Mouse (Mus musculus) lung, postnatal 14 days (tissue): ENCODE data around the gene Lrrc1.

ENCODE experiments used
- DNase-seq: peaks from one replicate; pipeline ENCODE4 v3.0.0; 2021

Lrrc1 gene

DNA sequence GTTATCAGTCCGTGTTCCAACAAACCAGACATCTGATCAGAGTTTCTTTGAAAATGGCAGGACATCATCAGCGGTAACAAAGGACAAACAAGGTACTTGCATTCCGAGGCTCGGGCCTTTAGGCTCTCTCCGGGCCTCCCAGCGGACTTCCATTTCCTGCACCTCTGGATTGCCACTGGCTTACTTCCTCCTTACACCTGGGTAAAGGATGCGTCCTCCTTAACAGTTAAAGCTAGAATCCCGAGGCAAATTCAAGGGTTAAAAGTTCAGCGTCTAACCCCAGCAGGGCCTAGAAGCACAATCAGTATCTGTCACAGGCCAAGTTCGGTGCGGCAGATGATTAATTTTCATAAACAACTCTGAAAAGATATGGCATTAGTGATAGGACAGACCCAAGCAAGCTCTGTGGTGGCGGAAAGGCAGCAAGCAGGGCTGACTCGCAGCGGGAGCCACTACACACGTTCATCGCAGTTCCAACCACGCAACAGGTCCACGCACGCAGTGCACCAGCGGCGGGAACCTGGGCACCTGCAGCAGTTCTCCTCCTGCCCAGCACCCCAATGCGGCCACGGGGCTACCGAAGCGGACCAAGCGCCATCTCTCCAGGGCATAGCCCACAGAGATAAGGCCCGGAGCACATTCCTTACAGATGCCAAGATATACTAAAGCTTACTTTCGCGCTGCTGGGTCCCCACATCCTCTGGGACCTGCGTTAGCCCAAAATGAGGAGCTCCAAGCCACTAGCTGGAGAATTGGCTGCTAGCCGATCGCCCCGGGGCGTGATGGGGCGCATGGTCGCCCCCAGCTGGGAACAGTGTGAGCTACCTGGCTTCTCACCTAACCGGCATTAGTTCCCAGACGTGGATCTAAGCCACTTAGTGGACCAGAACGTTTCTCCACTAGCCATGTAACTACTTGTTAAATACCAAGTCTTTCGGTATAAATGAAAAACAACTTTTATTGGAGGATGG, 1.0 kb downstream of the Lrrc1 start:
- DNase-seq: peak; percentile 55

DNA sequence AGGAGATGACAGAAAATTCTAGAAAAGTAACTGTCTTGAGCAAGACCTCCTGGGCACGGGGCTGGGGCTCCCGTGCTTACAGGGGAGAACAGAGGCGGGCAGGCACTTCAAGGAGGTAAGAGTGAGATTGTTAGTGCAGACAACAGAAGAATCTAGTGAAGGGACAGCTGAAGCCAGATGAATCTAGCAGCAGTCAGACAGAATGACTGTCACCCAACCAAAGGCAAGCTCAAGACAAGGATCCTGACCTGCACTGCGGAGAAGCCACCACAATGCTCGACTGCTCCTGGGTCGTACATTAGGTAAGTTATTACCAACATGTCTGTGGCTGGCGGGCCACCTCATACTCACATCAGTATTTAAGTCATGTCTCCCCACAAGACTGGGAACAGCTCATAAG, 3.1 kb downstream of the Lrrc1 start:
- no peak for DNase-seq

DNA sequence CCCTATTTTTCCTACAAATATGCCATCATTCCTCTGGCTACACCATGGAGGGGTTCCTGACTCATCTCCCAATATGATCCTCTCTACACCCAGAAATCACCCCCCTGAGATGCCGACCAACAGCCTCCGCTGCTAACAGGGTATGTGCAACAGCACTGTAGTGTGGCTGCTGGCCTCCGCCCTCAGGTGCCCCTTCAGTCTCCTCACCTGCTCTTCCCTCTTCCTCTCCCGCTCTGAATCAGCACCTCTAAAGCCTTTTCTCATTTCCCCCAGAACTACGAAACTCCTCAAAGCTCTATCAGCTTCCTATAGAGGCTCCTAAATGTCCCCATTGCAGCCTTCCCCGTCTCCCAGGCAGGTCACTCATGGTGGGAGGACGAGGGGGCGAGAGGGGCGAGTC, 5.4 kb downstream of the Lrrc1 start:
- no peak for DNase-seq

DNA sequence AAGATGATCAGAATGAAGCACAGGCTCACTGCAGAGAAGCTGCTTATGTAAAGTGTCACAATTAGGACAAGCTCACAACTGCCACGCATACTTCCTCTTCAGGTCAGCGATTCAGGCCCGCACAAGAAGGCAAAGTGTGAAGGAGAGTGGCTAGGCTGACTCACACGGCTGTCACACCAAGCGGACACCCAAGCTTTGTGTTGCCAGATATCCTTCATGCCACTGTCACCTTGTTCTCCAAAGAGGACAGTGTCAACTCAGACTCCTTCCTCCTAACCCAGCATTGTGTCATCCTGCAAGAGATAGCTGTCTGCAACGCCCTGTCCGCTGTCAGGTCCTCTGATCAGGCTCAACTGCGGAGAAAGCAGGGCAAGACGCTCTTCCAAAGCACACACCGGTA, 7.3 kb downstream of the Lrrc1 start:
- no peak for DNase-seq

DNA sequence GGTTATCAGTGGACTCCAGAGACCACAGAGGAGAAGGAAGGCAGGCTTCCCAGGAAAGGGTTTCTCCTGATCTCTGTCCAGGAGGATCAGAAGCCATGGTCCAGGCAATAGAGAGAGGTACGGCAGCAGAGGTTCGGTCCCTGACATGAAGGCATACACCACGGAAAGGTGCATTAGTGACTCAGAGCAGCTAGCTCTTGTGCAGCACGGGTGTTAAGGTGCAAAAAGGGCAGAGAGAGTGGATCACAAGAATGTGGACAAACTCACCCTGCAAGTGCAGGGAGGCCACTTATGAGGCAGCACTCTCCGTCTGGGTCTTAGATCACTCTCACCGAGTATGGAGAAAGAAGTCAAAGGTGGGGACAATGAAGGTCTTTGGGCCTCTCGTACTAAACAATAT, 7.8 kb downstream of the Lrrc1 start:
- DNase-seq: peak; percentile 33

DNA sequence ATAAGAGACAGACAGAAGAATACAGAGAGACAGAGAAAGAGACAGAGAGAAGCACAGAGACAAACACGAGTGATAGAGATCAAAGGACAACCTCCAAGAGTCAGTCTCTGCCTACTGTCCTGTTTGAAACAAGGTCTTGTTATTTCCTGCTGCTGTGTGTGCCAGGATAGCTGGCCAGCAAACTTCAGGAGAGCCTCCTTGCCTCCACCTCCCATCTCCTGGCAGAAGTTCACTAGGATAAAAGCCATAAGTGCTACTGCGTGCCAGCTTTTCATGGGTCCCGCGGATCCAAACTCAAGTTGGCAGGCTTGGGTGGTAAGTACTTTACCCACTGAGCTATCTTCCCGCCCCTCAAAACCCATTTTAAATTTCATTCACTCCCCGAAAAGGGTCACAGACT, 8.4 kb downstream of the Lrrc1 start:
- DNase-seq: no peak

DNA sequence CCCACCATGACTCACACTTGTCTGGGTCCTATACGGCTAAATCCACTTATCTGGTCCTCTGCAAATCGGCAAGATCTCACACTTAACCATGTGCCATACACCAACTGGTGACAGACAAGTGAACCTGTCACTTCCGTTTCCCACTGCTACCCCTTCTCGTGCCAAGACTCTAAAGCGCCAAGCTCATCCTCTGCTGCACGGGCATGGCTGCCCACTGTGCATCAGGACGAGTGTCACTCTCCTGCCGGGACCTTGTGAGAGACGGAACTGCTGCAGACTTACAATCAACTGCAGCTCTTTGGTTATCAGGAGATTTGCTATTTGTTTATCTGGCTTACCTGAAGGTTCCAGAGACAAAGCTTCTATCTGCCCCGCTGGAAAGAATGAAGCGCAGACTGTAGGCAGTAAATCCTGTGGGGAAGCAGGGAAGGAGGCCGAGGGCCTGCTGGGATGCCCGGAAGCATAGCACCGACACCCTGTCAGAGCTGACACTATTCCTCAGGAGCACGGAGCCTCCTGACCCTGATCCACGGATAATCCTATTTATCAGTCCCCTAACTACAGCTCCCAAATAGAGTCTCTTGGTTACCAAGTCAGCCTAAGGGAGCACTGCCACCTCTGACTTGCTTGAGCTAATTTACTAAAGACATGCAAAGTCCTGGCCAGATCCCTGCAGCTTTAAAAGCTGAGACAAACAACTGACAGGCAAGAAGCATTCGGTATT, 9.5 kb downstream of the Lrrc1 start:
- no peak for DNase-seq

DNA sequence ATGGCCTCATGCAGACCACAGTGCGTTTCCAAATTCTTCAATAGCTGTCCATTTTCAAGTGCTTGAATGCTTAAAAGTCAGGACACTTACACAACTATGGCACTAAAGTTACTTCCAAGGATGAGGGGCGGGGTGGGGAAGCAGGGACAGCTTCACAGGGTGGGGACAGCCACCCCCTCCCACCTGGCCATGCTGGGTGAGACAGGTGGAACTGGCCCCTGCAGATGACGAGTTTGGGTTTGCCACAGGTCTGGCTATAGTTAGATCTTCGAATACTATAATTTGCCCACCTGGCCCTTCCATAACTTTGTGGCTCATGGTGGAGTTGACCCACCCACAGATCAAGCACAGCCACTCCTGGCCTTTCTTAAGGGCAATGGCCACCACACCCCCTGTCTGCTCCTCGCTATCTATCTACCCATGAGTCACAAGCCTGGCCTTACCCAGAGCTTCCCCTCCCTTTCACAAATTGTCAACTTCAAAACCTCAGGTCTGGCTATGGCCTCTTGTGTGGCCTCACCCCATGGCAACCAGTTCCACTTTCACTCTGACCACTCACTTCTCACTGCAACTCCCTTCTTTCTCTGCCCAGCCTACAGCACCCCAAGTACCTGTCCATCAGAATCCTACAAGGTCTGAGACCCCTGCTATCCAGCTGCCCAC, 16.2 kb downstream of the Lrrc1 start:
- DNase-seq: no peak

DNA sequence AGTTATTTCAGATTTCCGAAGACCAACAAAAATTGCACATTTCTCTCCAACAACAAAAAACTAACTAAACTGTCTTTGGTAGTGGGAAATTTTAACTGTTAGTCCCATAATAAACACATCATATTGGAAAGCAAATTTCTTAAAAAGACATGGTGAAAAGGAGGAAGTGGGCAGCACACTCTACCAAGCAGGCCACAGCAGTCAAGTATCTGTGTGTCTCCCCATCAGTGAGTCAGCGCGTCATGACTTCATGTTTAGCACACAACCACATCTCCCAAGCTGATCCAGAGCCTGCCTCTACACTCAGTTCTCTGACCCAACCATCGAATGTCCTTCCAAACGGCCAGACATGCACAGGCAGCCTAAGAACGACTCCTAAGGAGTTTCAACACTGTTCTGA, 17.5 kb downstream of the Lrrc1 start:
- no peak for DNase-seq

DNA sequence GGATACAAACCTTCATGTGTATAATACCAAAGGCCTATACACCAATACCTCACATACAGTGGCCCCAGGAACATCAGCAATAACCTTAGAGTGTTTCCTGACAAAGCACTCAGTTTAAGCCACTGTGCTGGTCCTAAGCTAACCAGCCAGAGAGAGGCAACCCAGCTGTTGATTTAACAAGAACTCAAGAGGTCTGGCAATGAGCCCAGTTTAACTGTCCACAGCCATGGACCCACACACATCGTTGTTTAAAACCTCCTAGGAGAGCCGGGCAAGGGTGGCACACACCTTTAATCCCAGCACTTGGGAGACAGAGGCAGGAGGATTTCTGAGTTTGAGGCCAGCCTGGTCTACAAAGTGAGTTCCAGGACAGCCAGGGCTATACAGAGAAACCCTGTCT, 18.0 kb downstream of the Lrrc1 start:
- DNase-seq: peak; percentile 43

DNA sequence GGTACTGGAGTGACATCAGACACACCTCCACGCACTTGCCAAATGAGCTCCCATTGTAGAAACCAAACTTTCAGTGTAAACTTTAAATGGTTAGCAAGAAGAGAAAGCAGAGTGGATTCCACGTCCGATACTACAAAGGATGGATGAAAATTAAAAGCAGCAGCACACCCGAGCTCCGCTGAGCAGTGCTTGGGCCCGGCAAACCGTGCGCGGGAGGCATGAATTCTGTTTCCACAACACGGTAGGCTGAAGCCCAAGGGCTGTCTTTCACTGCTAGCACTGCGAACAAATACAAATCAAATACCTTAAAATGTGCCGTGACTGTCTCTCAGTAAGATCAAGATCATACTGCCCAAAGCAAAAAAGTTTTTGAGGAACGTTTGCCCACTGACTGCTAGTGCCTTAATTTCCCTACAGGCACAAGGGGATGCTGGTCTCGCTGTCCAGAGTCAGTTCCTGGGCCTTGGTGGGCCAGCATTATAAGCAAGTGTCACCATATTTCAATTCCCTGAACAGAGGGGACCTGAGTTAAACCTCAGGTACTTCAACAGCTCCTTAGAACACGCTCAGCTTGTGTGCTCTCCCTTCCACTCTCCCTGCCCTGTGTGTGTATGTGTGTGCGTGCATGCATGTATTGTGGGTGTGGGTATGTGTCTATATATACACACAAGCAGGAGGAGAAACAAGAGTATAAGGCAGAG, 18.9 kb downstream of the Lrrc1 start:
- DNase-seq: no peak

DNA sequence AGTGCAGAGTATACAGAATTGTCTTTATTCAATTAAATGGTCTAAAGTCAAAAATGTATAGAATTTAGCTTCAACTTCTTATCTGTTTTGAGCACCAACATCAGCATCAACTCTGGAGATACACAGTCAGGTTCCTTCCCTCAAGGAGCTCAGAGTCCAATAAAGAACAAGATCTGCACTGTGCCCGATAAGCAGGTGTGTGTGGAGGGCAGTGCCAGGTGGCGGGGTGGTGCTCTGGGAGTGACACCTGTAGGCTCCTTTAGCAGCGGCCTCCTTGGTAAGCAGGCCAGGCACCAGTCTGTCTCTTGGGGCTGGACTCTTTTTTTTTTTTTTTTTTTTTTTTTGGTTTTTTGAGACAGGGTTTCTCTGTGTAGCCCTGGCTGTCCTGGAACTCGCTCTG, 20.9 kb downstream of the Lrrc1 start:
- DNase-seq: no peak

DNA sequence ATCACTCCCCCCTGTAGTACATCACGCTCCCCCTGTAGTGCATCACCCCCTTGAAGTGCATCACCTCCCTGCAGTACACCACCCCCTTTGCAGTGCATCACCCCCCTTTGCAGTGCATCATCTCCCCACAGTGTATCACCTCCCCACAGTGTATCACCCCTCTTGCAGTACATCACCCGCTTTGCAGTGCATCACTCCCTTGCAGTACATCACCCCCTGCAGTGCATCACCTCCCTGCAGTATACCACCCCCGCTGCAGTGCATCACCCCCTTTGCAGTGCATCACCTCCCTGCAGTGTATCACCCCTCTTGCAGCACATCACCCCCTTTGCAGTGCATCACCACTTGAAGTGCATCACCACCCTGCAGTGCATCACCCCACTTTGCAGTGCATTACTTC, 22.2 kb downstream of the Lrrc1 start:
- DNase-seq: no peak

DNA sequence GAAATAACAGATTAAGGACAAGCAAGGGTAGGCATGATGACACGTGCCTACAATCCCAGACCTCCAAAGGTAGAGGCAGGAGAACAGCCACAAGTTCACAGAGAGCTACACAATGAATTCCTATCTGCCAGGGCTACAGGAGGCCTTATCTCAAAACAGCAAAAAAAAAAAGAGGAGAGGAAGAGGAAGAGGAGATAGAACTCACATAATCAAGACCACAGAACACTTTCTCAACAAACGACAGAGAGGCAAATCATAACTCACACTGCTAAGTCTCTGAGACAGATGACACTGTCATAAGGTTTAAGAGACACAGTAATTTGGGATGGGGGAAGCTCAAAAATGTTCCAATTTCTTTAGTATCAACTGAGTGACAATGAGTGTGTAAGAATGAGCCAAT, 25.5 kb downstream of the Lrrc1 start:
- DNase-seq: no peak

DNA sequence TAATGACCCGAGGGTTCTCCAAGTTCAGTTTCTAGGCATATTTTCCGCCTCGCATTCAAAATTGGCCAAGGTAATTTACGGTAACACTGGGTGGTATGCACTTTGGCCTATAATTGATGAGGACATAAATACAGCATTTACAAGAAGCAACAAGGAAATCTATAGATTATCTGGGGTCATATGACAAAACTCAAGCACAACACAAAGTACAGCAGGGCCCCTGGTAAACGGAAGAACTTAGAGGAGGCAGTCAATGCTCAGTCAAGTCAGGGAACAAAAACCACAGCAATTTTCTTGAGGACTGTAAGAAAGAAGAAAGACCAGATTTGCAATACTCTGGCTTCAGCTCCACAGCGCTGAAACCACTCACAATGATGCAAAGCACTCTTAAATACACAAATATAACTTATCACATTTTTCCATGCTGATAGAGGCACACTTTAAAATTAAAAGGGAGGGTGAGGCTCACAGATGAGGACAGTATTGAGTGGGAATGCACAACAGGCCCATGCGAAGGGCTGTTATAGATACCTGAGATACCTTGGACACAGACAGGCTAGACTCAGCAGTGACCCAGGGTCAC, 27.8 kb downstream of the Lrrc1 start:
- no peak for DNase-seq

DNA sequence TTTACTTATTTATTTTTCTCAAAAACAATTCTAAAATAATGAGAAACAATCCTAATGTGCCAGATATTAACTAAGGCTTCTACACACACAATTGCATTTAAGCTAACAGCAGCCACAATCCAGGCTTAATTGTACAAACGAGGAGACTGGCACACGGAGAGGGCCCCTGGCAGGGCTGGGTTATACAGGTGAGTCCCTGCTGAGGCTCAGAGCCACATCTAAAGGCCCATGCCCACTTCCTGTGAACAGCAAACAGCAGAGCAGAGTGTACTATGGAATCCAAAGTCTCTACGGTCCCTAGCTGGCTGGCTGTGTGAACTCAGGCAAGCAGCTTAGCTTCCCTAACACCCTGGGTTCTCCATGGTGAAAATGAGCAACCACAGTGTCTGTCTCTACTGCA, 30.8 kb downstream of the Lrrc1 start:
- DNase-seq: no peak

DNA sequence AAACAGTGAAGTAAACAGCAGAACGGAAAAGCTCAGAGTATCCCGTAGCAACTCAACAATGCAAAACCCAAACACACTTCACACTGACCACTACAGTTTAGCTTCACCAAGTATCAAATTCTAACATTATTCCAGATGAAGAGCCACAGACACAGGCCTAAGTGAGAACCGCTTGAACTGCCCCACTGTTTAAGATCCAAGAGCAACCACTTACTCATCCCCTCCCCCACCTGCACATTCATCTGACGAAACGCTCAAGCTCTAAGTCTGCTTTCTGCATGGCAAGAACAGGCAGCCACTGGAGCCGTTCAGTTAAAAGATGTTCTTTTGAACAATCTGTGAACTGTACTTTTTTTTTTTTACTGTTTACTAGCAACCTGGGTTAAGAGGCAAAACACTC, 32.5 kb downstream of the Lrrc1 start:
- DNase-seq: no peak

DNA sequence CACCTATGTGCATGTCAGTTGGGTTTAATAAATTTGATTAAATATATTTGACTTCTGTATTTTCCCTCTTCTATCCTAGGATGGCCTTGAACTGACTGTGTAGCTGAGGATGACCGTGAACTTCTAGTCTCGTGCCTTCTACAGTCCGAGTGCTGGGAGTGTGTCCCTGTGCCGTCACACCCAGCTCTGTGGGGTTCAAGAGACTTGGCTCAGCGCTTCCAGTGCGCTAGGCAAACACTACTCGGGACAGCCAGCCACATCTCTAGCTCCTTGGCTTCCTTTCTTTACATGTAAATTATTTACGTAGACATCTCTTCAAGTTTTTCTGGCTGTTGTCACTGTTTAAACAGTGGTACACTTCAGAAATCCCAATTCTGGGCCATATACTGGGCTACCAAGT, 34.1 kb downstream of the Lrrc1 start:
- no peak for DNase-seq

DNA sequence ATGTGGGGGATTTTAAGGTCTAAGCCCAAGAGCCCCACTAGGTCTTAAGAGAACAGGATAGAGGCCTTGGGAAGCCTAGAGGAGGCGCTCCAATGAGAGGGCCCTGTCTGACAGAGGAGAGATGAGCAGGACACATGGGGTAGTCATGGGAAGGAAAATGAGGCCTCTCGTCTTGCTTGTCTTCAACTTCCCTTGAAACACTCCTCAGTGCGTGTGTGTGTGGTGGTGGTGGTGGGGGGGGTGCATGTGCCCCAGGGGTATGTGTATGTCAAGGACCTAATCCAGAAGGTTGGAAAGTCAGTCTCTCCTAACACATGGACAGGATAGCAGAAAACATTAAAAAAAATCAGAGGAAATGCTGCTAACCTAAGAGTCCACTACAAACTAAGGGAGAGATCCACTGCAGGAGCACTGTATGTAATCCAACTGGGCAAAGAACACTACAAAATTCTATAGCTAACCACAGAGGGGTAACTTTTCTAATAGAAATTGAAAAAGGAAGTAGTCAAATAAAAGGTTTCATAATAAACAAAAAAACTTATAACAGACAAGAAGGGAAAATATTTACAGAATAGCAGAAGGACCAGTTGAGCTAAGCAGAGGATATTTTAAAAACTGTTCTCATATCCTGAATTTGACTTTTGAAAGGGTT, 36.8 kb downstream of the Lrrc1 start:
- no peak for DNase-seq

DNA sequence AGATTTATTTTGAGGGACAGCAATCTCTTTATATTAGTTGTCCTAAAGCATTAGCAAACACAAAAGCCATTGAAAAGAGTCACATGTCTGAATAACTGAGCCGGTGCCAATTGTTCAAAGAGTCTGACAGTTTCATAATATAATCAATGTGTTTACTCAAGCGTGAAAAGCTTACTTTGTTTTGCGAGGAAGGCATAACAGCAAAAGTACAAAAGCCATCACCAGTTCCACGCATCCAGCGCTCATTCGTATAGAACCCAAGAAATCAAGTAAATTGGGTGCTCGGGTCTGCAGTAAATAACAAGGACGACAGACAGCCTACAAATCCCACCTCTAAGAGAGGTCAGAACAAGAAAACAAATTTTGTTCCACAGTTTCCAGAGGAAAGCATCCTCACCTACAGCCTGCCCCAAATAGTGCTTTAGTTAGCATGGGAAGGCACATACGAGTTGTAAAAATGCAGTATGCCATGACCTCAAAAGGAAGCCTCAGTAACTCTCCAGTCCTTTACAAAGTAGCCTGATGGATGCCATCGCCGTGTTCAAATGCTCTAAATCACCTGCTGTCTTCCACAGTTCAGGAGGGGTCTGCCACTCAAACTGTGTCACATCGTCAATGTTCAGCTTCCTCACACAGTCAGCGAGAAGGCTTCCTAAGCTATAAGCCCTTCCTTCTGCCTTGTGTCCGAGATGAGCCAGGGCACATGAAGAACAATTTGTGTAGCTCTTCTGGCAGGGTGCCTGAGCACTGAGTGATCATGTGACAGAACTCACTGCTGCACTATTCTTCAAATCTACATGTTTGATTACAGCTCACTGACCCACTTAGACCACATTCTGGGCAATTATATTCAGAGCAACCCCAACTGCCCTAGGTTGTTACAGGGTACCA, 41.9 kb downstream of the Lrrc1 start:
- peak; percentile 28 for DNase-seq

DNA sequence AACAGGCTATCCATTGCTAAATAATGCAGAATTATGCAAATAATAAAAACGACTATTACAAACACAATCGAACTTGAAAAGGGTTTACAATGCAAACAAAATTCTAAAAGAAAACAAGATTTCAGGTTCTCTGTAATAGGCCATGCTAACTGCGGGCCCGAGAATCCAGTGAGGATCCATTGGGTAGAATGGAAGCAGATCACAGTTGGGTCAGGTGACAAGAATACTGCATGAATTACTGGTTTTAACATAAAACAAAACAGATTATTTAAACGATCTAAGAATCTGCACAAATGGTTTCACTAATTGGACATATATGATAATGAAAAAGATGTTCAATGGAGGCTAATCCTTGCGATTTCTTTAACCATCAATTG, 42.5 kb downstream of the Lrrc1 start:
- DNase-seq: no peak
